Mouse (Mus musculus): ENCODE measurements around the gene 2610318N02Rik.

2610318N02Rik gene

GRCm38 (mm10) chr16:17104600-17104999, 20.4 kb downstream of the 2610318N02Rik start:
- DNase-seq: no peak

- DNase-seq: no peak
Measured at GRCm38 (mm10) chr16:17102630-17103220, 22.2 kb downstream of the 2610318N02Rik start.

GRCm38 (mm10) chr16:17096938-17097337, 28.0 kb downstream of the 2610318N02Rik start:
- no peak for DNase-seq

GRCm38 (mm10) chr16:17088346-17088745, 36.6 kb downstream of the 2610318N02Rik start:
- DNase-seq: no peak

- no peak for DNase-seq
Measured at GRCm38 (mm10) chr16:17086669-17087193, 38.2 kb downstream of the 2610318N02Rik start.

- no peak for DNase-seq
Measured at GRCm38 (mm10) chr16:17086241-17086640, 38.7 kb downstream of the 2610318N02Rik start.

GRCm38 (mm10) chr16:17085636-17086035, 39.3 kb downstream of the 2610318N02Rik start:
- DNase-seq: no peak

- DNase-seq: no peak
Measured at GRCm38 (mm10) chr16:17082121-17082792, 42.7 kb downstream of the 2610318N02Rik start.

- no peak for DNase-seq
Measured at GRCm38 (mm10) chr16:17078101-17078500, 46.9 kb downstream of the 2610318N02Rik start.

GRCm38 (mm10) chr16:17076869-17077268, 48.1 kb downstream of the 2610318N02Rik start:
- DNase-seq: no peak

- no peak for DNase-seq
Measured at GRCm38 (mm10) chr16:17076301-17076700, 48.7 kb downstream of the 2610318N02Rik start.

GRCm38 (mm10) chr16:17073000-17073399, 52.0 kb downstream of the 2610318N02Rik start:
- no peak for DNase-seq

GRCm38 (mm10) chr16:17070716-17071115, 54.3 kb downstream of the 2610318N02Rik start:
- DNase-seq: no peak

- peak; percentile 77 for DNase-seq
Measured at GRCm38 (mm10) chr16:17069511-17070443, 55.2 kb downstream of the 2610318N02Rik start, which contains the start of gene Ypel1. Gene Ypel1, plus strand, starts transcription at chr16:17069696.

GRCm38 (mm10) chr16:17067552-17067951, 57.4 kb downstream of the 2610318N02Rik start:
- no peak for DNase-seq

Data from cerebellum, adult 8-10 months (tissue).